Comparison of ENCODE assay signal across 26 mouse cellular contexts in the genomic region with DNA sequence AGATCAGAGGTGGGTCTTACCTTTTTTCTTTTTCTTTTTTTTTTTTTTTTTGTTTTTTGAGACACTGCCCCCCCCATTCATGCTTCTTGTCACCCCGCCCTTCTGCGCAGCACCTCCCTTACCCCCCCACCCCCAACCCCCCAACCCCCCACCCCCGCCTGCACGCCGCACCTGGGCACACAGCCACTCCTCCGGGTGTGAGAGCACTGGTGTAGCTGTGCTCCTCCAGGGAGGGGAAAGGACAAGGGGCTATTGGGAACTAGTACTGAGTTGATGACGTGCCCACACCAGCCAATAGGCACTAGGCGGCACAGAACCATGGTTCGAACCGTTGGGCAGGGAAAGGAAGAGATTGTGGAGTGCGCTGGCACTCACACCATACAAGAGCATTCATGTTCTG. TPM values are rescaled to one million over a fixed set of nuclear protein-coding genes. Genes with fewer than 3 reads are reported as not detected.
DNase-seq lines count a peak whose midpoint lies in the region; ATAC-seq and TF ChIP-seq lines count a peak whose summit lies in the region.
"Had no signal": no experiment of that assay in that cellular context is flagged by ENCODE, and none has a peak within 500 bp of the region (broad histone marks: within the 10 kb centered on the region; RNA-seq: fewer than 3 reads in every experiment).

No protein-coding gene starts in this region.

- no peak overlapping the region for H3K4me3 ChIP-seq in liver, embryonic 11.5 days (ENCODE audit: low read depth, low read length)
- H3K4me3 ChIP-seq in liver, postnatal 0 days (ENCODE audit: low read depth, low read length) = no peak overlapping the region
- no peak overlapping the region for H3K4me3 ChIP-seq in testis, adult 2 months (ENCODE audit: control insufficient read depth, low read depth, low read length)
- no peak overlapping the region for H3K4me3 ChIP-seq in limb, embryonic 10.5 days
- H3K4me3 ChIP-seq: forebrain, embryonic 12.5 days; heart, adult 2 months; hindbrain, embryonic 10.5 days; kidney, embryonic 15.5 days; limb, embryonic 15.5 days; midbrain, embryonic 13.5 days; neural tube, embryonic 12.5 days had no signal

- peaks cover 8% of the 10 kb centered on the region for H3K36me3 ChIP-seq in liver, embryonic 11.5 days (ENCODE audit: control insufficient read depth, insufficient read depth, low read length)
- peaks cover 4% of the 10 kb centered on the region; the same call in 1 of the 2 replicates for H3K36me3 ChIP-seq in liver, postnatal 0 days (replicated peaks; ENCODE audit: insufficient read depth, low read length)
- no peaks in the 10 kb centered on the region for H3K36me3 ChIP-seq in testis, adult 2 months (ENCODE audit: control insufficient read depth, insufficient read depth, low read length)
- H3K36me3 ChIP-seq in limb, embryonic 10.5 days = peaks cover 50% of the 10 kb centered on the region

- H3K9ac ChIP-seq in liver, embryonic 11.5 days (ENCODE audit: low read depth, low read length) = no peak overlapping the region
- H3K9ac ChIP-seq in liver, postnatal 0 days (replicated peaks) = no peak overlapping the region
- H3K9ac ChIP-seq: forebrain, embryonic 12.5 days; kidney, embryonic 15.5 days; limb, embryonic 15.5 days; midbrain, embryonic 13.5 days; neural tube, embryonic 12.5 days had no signal

- no peak overlapping the region for H3K4me2 ChIP-seq in liver, embryonic 11.5 days
- H3K4me2 ChIP-seq in liver, postnatal 0 days (ENCODE audit: low read depth, low read length) = no peak overlapping the region
- H3K4me2 ChIP-seq: forebrain, embryonic 12.5 days; kidney, embryonic 15.5 days; limb, embryonic 15.5 days; midbrain, embryonic 13.5 days; neural tube, embryonic 12.5 days had no signal

- TF ChIP-seq POLR2A in testis, adult 2 months (IDR thresholded peaks at IDR 0.05; ENCODE audit: control insufficient read depth, low read depth, low read length) = peak; percentile 35; the same call in 1 of the 2 replicates

- no peaks in the 10 kb centered on the region for H3K9me3 ChIP-seq in liver, embryonic 11.5 days (ENCODE audit: control insufficient read depth, low read length)
- H3K9me3 ChIP-seq in liver, postnatal 0 days (ENCODE audit: low read length) = no peaks in the 10 kb centered on the region
- no peaks in the 10 kb centered on the region for H3K9me3 ChIP-seq in limb, embryonic 10.5 days (replicated peaks)
- H3K9me3 ChIP-seq: forebrain, embryonic 12.5 days; hindbrain, embryonic 10.5 days; kidney, embryonic 15.5 days; limb, embryonic 15.5 days; midbrain, embryonic 13.5 days; neural tube, embryonic 12.5 days had no signal

- H3K27me3 ChIP-seq in liver, embryonic 11.5 days (replicated peaks; ENCODE audit: control insufficient read depth, insufficient read depth, low read length) = no peaks in the 10 kb centered on the region
- H3K27me3 ChIP-seq in liver, postnatal 0 days (ENCODE audit: insufficient read depth, low read length) = no peaks in the 10 kb centered on the region
- H3K27me3 ChIP-seq in testis, adult 2 months (ENCODE audit: control insufficient read depth, insufficient read depth, low read length) = no peaks in the 10 kb centered on the region
- no peaks in the 10 kb centered on the region for H3K27me3 ChIP-seq in limb, embryonic 10.5 days (ENCODE audit: low read depth, poor library complexity, severe bottlenecking)
- H3K27me3 ChIP-seq: forebrain, embryonic 12.5 days; kidney, embryonic 15.5 days; limb, embryonic 15.5 days; midbrain, embryonic 13.5 days; neural tube, embryonic 12.5 days had no signal

- DNase-seq in cerebellum, postnatal 10 days = peak; percentile 43 to 50
- peak; percentile 22 for DNase-seq in liver, embryonic 11.5 days (ENCODE audit: low spot score)
- DNase-seq in liver, postnatal 0 days = no peak
- DNase-seq in testis, postnatal 14 days (ENCODE audit: low spot score) = no peak
- peak; percentile 27 for DNase-seq in thymus, postnatal 25 days
- DNase-seq in limb, embryonic 10.5 days (ENCODE audit: low spot score) = no peak
- DNase-seq: adrenal gland, postnatal 10 days; gastrocnemius, postnatal 14 days; heart, adult 2 months; kidney, postnatal 4 days had no signal

- TF ChIP-seq CTCF in liver, postnatal 0 days (IDR thresholded peaks at IDR 0.05; ENCODE audit: low read depth) = no peak
- TF ChIP-seq CTCF in testis, adult 2 months (IDR thresholded peaks at IDR 0.05; ENCODE audit: control insufficient read depth, insufficient read depth, insufficient replicate concordance, low read depth, low read length) = no peak

- no peaks in the 10 kb centered on the region for H3K4me1 ChIP-seq in liver, embryonic 11.5 days (replicated peaks; ENCODE audit: control insufficient read depth, insufficient read depth, low read length)
- no peaks in the 10 kb centered on the region for H3K4me1 ChIP-seq in liver, postnatal 0 days (ENCODE audit: insufficient read depth)
- no peaks in the 10 kb centered on the region; the same call in 1 of the 2 replicates for H3K4me1 ChIP-seq in testis, adult 2 months (ENCODE audit: control insufficient read depth, insufficient read depth, low read length)
- no peaks in the 10 kb centered on the region for H3K4me1 ChIP-seq in limb, embryonic 10.5 days
- H3K4me1 ChIP-seq: forebrain, embryonic 12.5 days; hindbrain, embryonic 10.5 days; kidney, embryonic 15.5 days; limb, embryonic 15.5 days; midbrain, embryonic 13.5 days; neural tube, embryonic 12.5 days had no signal

- H3K27ac ChIP-seq in liver, embryonic 11.5 days (ENCODE audit: low read depth, low read length) = no peak overlapping the region
- H3K27ac ChIP-seq in liver, postnatal 0 days (ENCODE audit: low read depth) = no peak overlapping the region
- H3K27ac ChIP-seq in testis, adult 2 months (ENCODE audit: control insufficient read depth, insufficient read depth, low read depth, low read length) = no peak overlapping the region
- no peak overlapping the region for H3K27ac ChIP-seq in limb, embryonic 10.5 days
- H3K27ac ChIP-seq: forebrain, embryonic 12.5 days; heart, adult 2 months; hindbrain, embryonic 10.5 days; hindbrain, postnatal 0 days; kidney, embryonic 15.5 days; limb, embryonic 15.5 days; midbrain, embryonic 13.5 days; neural tube, embryonic 12.5 days had no signal

- 88% methylated on average over 11 of the region's 11 CpGs for WGBS in liver, embryonic 11.5 days
- 89% methylated on average over 7 of the region's 11 CpGs for WGBS in liver, postnatal 0 days (ENCODE audit: insufficient replicate concordance)
- WGBS in limb, embryonic 10.5 days = 85% methylated on average over 11 of the region's 11 CpGs

- ATAC-seq in cerebellum, adult (ENCODE audit: insufficient number of reproducible peaks, low FRiP score, low TSS enrichment) = no peak
- no peak for ATAC-seq in liver, embryonic 11.5 days (replicated peaks; ENCODE audit: low FRiP score)
- no peak for ATAC-seq in liver, postnatal 0 days
- ATAC-seq: hindbrain, postnatal 0 days; intestine, postnatal 0 days; midbrain, embryonic 13.5 days had no signal

- no peak for TF ChIP-seq EP300 in liver, postnatal 0 days (IDR thresholded peaks at IDR 0.05; ENCODE audit: low read depth)

RNA-seq across cellular contexts. Expression of gene Gm7029, which starts 0.8 kb away (rescaled TPM):
- not detected in 2 replicates for polyA plus RNA-seq in liver, embryonic 11.5 days (2014; fragmentation: Nextera tagmentation; extraction: Ambion mirVana)
- polyA plus RNA-seq in liver, postnatal 0 days (2015; fragmentation: Nextera tagmentation; extraction: Ambion mirVana) = not detected in 2 replicates
- not detected in 2 replicates for polyA plus RNA-seq in testis, adult 2 months (2012; rRNA removed)
- polyA plus RNA-seq in limb, embryonic 10.5 days (2016; fragmentation: Nextera tagmentation; extraction: Ambion mirVana) = not detected in 2 replicates
- polyA plus RNA-seq: C2C12; cortical plate, adult 2 months; embryonic facial prominence, embryonic 11.5 days; forebrain, embryonic 12.5 days; heart, adult 2 months; heart, postnatal 0 days; hindbrain, embryonic 10.5 days; hindbrain, postnatal 0 days; intestine, postnatal 0 days; kidney, embryonic 15.5 days; limb, embryonic 15.5 days; liver, embryonic 16.5 days; midbrain, embryonic 13.5 days; neural tube, embryonic 12.5 days; stomach, embryonic 14.5 days had no signal

RNA-seq across cellular contexts. Expression of gene Kifc1, which starts 16.1 kb away (rescaled TPM):
- 10.2 and 11.8 TPM in 2 replicates for polyA plus RNA-seq in liver, embryonic 11.5 days (2014; fragmentation: Nextera tagmentation; extraction: Ambion mirVana)
- 2.6 and 3.6 TPM in 2 replicates for polyA plus RNA-seq in liver, postnatal 0 days (2015; fragmentation: Nextera tagmentation; extraction: Ambion mirVana)
- 7.7 and 8.6 TPM in 2 replicates for polyA plus RNA-seq in testis, adult 2 months (2012; rRNA removed)
- 5.9 and 6.6 TPM in 2 replicates for polyA plus RNA-seq in limb, embryonic 10.5 days (2016; fragmentation: Nextera tagmentation; extraction: Ambion mirVana)

RNA-seq across cellular contexts. Expression of gene Platr17, which starts 30.5 kb away (rescaled TPM):
- polyA plus RNA-seq in liver, embryonic 11.5 days (2014; fragmentation: Nextera tagmentation; extraction: Ambion mirVana) = 1.8 and 2.2 TPM in 2 replicates
- 0.41 and 0.54 TPM in 2 replicates for polyA plus RNA-seq in liver, postnatal 0 days (2015; fragmentation: Nextera tagmentation; extraction: Ambion mirVana)
- not detected in 2 replicates for polyA plus RNA-seq in testis, adult 2 months (2012; rRNA removed)
- polyA plus RNA-seq in limb, embryonic 10.5 days (2016; fragmentation: Nextera tagmentation; extraction: Ambion mirVana) = 0.20 and 0.38 TPM in 2 replicates
- polyA plus RNA-seq: C2C12; forebrain, embryonic 12.5 days; heart, adult 2 months; heart, postnatal 0 days; neural tube, embryonic 12.5 days had no signal

RNA-seq across cellular contexts. Expression of gene Cd320, which starts 31.5 kb away (rescaled TPM):
- polyA plus RNA-seq in liver, embryonic 11.5 days (2014; fragmentation: Nextera tagmentation; extraction: Ambion mirVana) = 44.1 and 49.7 TPM in 2 replicates
- polyA plus RNA-seq in liver, postnatal 0 days (2015; fragmentation: Nextera tagmentation; extraction: Ambion mirVana) = 16.6 and 17.4 TPM in 2 replicates
- polyA plus RNA-seq in testis, adult 2 months (2012; rRNA removed) = 264 and 291 TPM in 2 replicates
- 98.2 and 119 TPM in 2 replicates for polyA plus RNA-seq in limb, embryonic 10.5 days (2016; fragmentation: Nextera tagmentation; extraction: Ambion mirVana)

RNA-seq across cellular contexts. Expression of gene Daxx, which starts 34.8 kb away (rescaled TPM):
- polyA plus RNA-seq in liver, embryonic 11.5 days (2014; fragmentation: Nextera tagmentation; extraction: Ambion mirVana) = 46.9 and 52.9 TPM in 2 replicates
- 12.6 and 13.0 TPM in 2 replicates for polyA plus RNA-seq in liver, postnatal 0 days (2015; fragmentation: Nextera tagmentation; extraction: Ambion mirVana)
- polyA plus RNA-seq in testis, adult 2 months (2012; rRNA removed) = 157 and 183 TPM in 2 replicates
- 88.1 and 92.2 TPM in 2 replicates for polyA plus RNA-seq in limb, embryonic 10.5 days (2016; fragmentation: Nextera tagmentation; extraction: Ambion mirVana)

Comparison
In these comparisons a context has a peak if more than half of its experiments do, and no peak if none do; other contexts are left out.
1. DNase-seq: peak in cerebellum, postnatal 10 days (2 of 2), liver, embryonic 11.5 days (single experiment) and thymus, postnatal 25 days (single experiment); none in liver, postnatal 0 days (single experiment), testis, postnatal 14 days (single experiment) and limb, embryonic 10.5 days (single experiment).